Mouse (Mus musculus) ES-Bruce4 (cell line): ENCODE measurements at regions not wholly inside any gene's neighbourhood (a gene's known extent, or its start where the extent isn't known, plus 50 kb on each side); places are given as distances from the start of the nearest gene placed in this dataset.

Experiments used
- CTCF ChIP-seq: IDR thresholded peaks from one replicate; pipeline ENCODE4 v1.8.1; 2011; ENCODE audit warnings: low read depth, low read length
- POLR2A ChIP-seq: IDR thresholded peaks from one replicate; pipeline ENCODE4 v1.8.1; 2011; ENCODE audit warnings: low read length; ENCODE audit not compliant: insufficient read depth

DNA sequence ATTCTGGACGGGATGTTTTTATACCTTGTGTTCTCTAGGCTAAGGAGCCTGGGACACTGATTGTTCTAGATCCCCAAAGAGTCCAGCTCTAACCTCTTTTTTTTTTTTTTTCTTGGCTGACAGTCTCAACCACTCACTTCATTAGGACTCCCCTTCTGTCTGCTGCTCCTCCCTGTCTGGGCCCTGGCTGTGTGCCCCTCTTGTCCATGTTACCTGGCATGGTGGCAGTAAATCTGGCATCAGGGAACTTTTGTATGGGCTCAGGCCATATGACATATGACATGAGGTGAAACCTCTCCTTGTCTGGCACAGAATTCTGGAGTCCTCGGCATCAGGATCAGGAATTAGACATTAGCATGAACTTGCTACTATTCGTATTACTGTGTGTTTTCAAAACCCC, 717.5 kb downstream of the Vrk1 start:
- TF ChIP-seq POLR2A (no peak), CTCF (no peak)
